Mouse (Mus musculus): ENCODE results near the gene Sh3pxd2a. TPM values are rescaled to one million over a fixed set of nuclear protein-coding genes. Genes with fewer than 3 reads are reported as not detected.

Sh3pxd2a gene
- 4.7 and 8.1 TPM in 2 replicates for polyA plus RNA-seq (2012; rRNA removed; ENCODE audit: low replicate concordance)

DNA sequence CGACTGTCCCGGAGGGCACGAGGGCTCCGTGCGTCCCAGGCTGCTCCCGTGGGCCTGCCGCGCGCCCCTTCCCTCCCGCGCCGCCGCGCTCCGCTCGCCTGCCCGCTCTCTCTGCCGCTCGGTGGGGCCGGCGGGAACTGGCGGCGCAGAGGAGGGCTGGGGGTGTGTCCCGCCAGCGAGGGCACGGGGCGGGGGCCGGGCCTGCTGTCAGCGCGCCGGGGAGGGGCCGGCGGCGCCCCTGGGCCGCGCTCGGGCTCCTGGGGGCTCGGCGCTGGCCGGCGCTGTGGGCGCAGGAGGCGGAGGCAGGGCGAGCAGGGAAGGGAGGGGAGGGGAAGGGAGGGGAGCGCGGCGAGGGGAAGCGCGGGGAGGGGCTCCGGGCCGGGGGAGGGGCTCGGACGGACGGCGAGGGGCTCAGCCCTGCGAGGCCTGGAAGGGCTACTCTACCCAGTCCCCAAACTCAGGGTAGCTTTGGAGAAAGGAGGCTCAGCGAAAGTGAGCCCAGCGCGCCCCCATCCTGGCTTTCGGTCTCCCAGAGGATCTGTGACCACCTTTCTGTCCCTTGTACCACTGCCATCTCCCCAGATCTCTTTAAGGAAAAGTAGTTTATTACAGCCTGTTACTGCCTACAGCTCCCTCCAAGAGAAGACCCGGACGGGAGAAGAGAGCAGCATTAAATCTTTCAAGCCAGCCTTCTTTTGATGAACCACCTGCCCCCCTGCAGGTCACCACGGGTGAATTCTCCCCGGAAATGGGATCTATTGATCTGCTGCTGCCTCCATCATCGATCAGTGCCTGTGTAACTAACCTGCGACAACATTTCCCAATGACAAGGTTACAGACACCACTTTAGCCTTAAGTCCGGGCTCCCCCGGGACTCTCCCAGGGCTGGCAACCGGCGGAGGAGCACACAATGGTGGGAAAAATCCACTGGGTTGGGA, at the start of gene Sh3pxd2a:
Gene Sh3pxd2a (minus strand): TSS at position 98 of the 938 bp plus-strand sequence.

Other genes with a start within 250 kb of the Sh3pxd2a start
- gene Stn1, start 73.1 kb upstream of the Sh3pxd2a start, polyA plus RNA-seq (2012; rRNA removed; ENCODE audit: low replicate concordance) = 8.0 and 10.5 TPM in 2 replicates
- 2.3 and 2.8 TPM in 2 replicates for gene Slk, start 115.3 kb upstream of the Sh3pxd2a start, polyA plus RNA-seq (2012; rRNA removed; ENCODE audit: low replicate concordance)
- 0.11 and 0.62 TPM in 2 replicates for gene Col17a1, start 227.7 kb upstream of the Sh3pxd2a start, polyA plus RNA-seq (2012; rRNA removed; ENCODE audit: low replicate concordance)